Mouse (Mus musculus): ENCODE measurements at regions not wholly inside any gene's neighbourhood (a gene's known extent, or its start where the extent isn't known, plus 50 kb on each side); places are given as distances from the start of the nearest gene placed in this dataset.

GRCm38 (mm10) chr17:10086132-10086531 lies 233.5 kb downstream of the Qk start:
- TF ChIP-seq CTCF (conservative IDR thresholded peaks at IDR 0.05; ENCODE audit: low read length) (no peak), POU5F1 (IDR thresholded peaks at IDR 0.05; ENCODE audit: borderline replicate concordance, low read length) (no peak), NANOG (IDR thresholded peaks at IDR 0.05; ENCODE audit: borderline replicate concordance, low read length) (no peak)
